Mouse (Mus musculus): ENCODE measurements around the gene Calm3. TPM values are rescaled to one million over a fixed set of nuclear protein-coding genes. Genes with fewer than 3 reads are reported as not detected.

Gene Calm3
- polyA plus RNA-seq, 1 experiment from 2014 or later = 92.0 TPM

GRCm38 (mm10) chr7:16903439-16903955 is 20.4 kb downstream of the Calm3 start:
- Histone ChIP-seq H3K36me3 (no peaks in the 10 kb centered on the region), H3K9me3 (replicated peaks) (no peaks in the 10 kb centered on the region), H3K4me1 (replicated peaks) (peaks cover 54% of the 10 kb centered on the region), H3K4me3 (replicated peaks) (no peak overlapping the region), H3K4me2 (no peak overlapping the region), H3K27me3 (peaks cover 31% of the 10 kb centered on the region), H3K9ac (no peak overlapping the region), H3K27ac (no peak overlapping the region)
- 27% methylated on average over 2 of the region's 2 CpGs for WGBS (ENCODE audit: insufficient replicate concordance)
- DNase-seq (no peak), ATAC-seq (ENCODE audit: low read depth) (no peak)

- no peaks in the 10 kb centered on the region for H3K9me3 ChIP-seq (replicated peaks)
- DNase-seq (no peak), ATAC-seq (ENCODE audit: low read depth) (no peak)
- no peaks in the 10 kb centered on the region for H3K36me3 ChIP-seq
- peaks cover 16% of the 10 kb centered on the region for H3K27me3 ChIP-seq
- no peak overlapping the region for H3K4me2 ChIP-seq
- peaks cover 30% of the 10 kb centered on the region for H3K4me1 ChIP-seq (replicated peaks)
- H3K9ac ChIP-seq = no peak overlapping the region
- H3K27ac ChIP-seq = no peak overlapping the region
- WGBS (ENCODE audit: insufficient replicate concordance) = 56% methylated on average over 5 of the region's 5 CpGs
- H3K4me3 ChIP-seq (replicated peaks) = no peak overlapping the region
Observed at GRCm38 (mm10) chr7:16900526-16900925, 23.4 kb downstream of the Calm3 start.

GRCm38 (mm10) chr7:16895511-16895910 is 28.4 kb downstream of the Calm3 start:
- peak overlapping the region; percentile 45 for H3K4me2 ChIP-seq
- no peak for DNase-seq
- no peak overlapping the region for H3K4me3 ChIP-seq (replicated peaks)
- no peaks in the 10 kb centered on the region for H3K36me3 ChIP-seq
- H3K27ac ChIP-seq = no peak overlapping the region
- WGBS (ENCODE audit: insufficient replicate concordance) = 30% methylated on average over 10 of the region's 10 CpGs
- H3K9ac ChIP-seq = no peak overlapping the region
- peaks cover 29% of the 10 kb centered on the region for H3K4me1 ChIP-seq (replicated peaks)
- peaks cover 59% of the 10 kb centered on the region for H3K27me3 ChIP-seq
- no peak for ATAC-seq (ENCODE audit: low read depth)
- no peaks in the 10 kb centered on the region for H3K9me3 ChIP-seq (replicated peaks)

GRCm38 (mm10) chr7:16895000-16895399 is 28.9 kb downstream of the Calm3 start:
- 2% methylated on average over 24 of the region's 24 CpGs for WGBS (ENCODE audit: insufficient replicate concordance)
- 0 out of 2 replicates have a peak overlapping the region, but pooled peaks have one; percentile 4 for H3K4me3 ChIP-seq (replicated peaks)

GRCm38 (mm10) chr7:16894279-16894678 is 29.6 kb downstream of the Calm3 start:
- no peak for DNase-seq
- no peaks in the 10 kb centered on the region for H3K36me3 ChIP-seq
- peaks cover 27% of the 10 kb centered on the region for H3K4me1 ChIP-seq (replicated peaks)
- no peak overlapping the region for H3K4me2 ChIP-seq
- H3K9me3 ChIP-seq (replicated peaks) = no peaks in the 10 kb centered on the region
- H3K27me3 ChIP-seq = peaks cover 62% of the 10 kb centered on the region
- no peak for ATAC-seq (ENCODE audit: low read depth)
- no peak overlapping the region for H3K4me3 ChIP-seq (replicated peaks)
- no peak overlapping the region for H3K27ac ChIP-seq
- 6% methylated on average over 4 of the region's 4 CpGs for WGBS (ENCODE audit: insufficient replicate concordance)
- H3K9ac ChIP-seq = no peak overlapping the region

More at GRCm38 (mm10) chr7:16895000-16895399, 28.9 kb downstream of the Calm3 start:
- peaks cover 27% of the 10 kb centered on the region for H3K4me1 ChIP-seq (replicated peaks)
- DNase-seq (no peak), ATAC-seq (ENCODE audit: low read depth) (0 out of 2 replicates have a peak, but pooled peaks have one; percentile 4)
- H3K36me3 ChIP-seq = no peaks in the 10 kb centered on the region
- H3K4me2 ChIP-seq = peak overlapping the region; percentile 45
- no peak overlapping the region for H3K9ac ChIP-seq
- H3K27ac ChIP-seq = no peak overlapping the region
- no peaks in the 10 kb centered on the region for H3K9me3 ChIP-seq (replicated peaks)
- peaks cover 62% of the 10 kb centered on the region for H3K27me3 ChIP-seq

- no peak overlapping the region for H3K4me3 ChIP-seq (replicated peaks)
- 9% methylated on average over 4 of the region's 6 CpGs for WGBS (ENCODE audit: insufficient replicate concordance)
Observed at GRCm38 (mm10) chr7:16893612-16894011, 30.3 kb downstream of the Calm3 start.

GRCm38 (mm10) chr7:16892352-16892730 is 31.6 kb downstream of the Calm3 start:
- Histone ChIP-seq H3K27ac (no peak overlapping the region), H3K4me1 (replicated peaks) (peaks cover 27% of the 10 kb centered on the region)

More at GRCm38 (mm10) chr7:16893612-16894011, 30.3 kb downstream of the Calm3 start:
- ATAC-seq (ENCODE audit: low read depth) = no peak
- Histone ChIP-seq H3K27me3 (peaks cover 66% of the 10 kb centered on the region), H3K36me3 (no peaks in the 10 kb centered on the region), H3K9ac (no peak overlapping the region), H3K4me1 (replicated peaks) (peaks cover 27% of the 10 kb centered on the region), H3K4me2 (no peak overlapping the region), H3K27ac (no peak overlapping the region), H3K9me3 (replicated peaks) (no peaks in the 10 kb centered on the region)
- DNase-seq = no peak

GRCm38 (mm10) chr7:16891641-16892351 is 32.1 kb downstream of the Calm3 start, which contains the start of gene Gng8:
TSS of gene Gng8 (plus strand) at chr7:16891786.
- Histone ChIP-seq H3K4me1 (replicated peaks) (peaks cover 27% of the 10 kb centered on the region), H3K9ac (no peak within 1 kb of the TSS), H3K27ac (no peak within 1 kb of the TSS), H3K4me3 (replicated peaks) (peak within 1 kb of the TSS; percentile 38), H3K36me3 (no peaks in the 10 kb centered on the region), H3K4me2 (peak within 1 kb of the TSS; percentile 66), H3K9me3 (replicated peaks) (no peaks in the 10 kb centered on the region), H3K27me3 (peaks cover 84% of the 10 kb centered on the region)
- under 1% methylated on average over 30 of the region's 30 CpGs for WGBS (ENCODE audit: insufficient replicate concordance)
- DNase-seq = peak; percentile 71
- peak; percentile 85 for ATAC-seq (ENCODE audit: low read depth)

More at GRCm38 (mm10) chr7:16892352-16892730, 31.6 kb downstream of the Calm3 start:
- Histone ChIP-seq H3K27me3 (peaks cover 78% of the 10 kb centered on the region), H3K9ac (no peak overlapping the region), H3K4me2 (peak overlapping the region; percentile 66), H3K9me3 (replicated peaks) (no peaks in the 10 kb centered on the region), H3K4me3 (replicated peaks) (no peak overlapping the region), H3K36me3 (no peaks in the 10 kb centered on the region)
- 36% methylated on average over 9 of the region's 9 CpGs for WGBS (ENCODE audit: insufficient replicate concordance)
- DNase-seq = no peak
- no peak for ATAC-seq (ENCODE audit: low read depth)

GRCm38 (mm10) chr7:16890944-16891343 is 33.0 kb downstream of the Calm3 start:
- H3K9ac ChIP-seq = no peak overlapping the region
- peaks cover 6% of the 10 kb centered on the region for H3K9me3 ChIP-seq (replicated peaks)
- 6% methylated on average over 23 of the region's 23 CpGs for WGBS (ENCODE audit: insufficient replicate concordance)
- peaks cover 2% of the 10 kb centered on the region; the same call in 1 of the 2 replicates for H3K36me3 ChIP-seq
- peak overlapping the region; percentile 66 for H3K4me2 ChIP-seq
- H3K4me1 ChIP-seq (replicated peaks) = peaks cover 27% of the 10 kb centered on the region
- DNase-seq (no peak), ATAC-seq (ENCODE audit: low read depth) (no peak)
- H3K27me3 ChIP-seq = peaks cover 92% of the 10 kb centered on the region
- H3K4me3 ChIP-seq (replicated peaks) = no peak overlapping the region
- H3K27ac ChIP-seq = no peak overlapping the region

GRCm38 (mm10) chr7:16890536-16890935 is 33.4 kb downstream of the Calm3 start:
- H3K4me1 ChIP-seq (replicated peaks) = peaks cover 27% of the 10 kb centered on the region
- no peak overlapping the region for H3K4me3 ChIP-seq (replicated peaks)
- peaks cover 96% of the 10 kb centered on the region for H3K27me3 ChIP-seq
- H3K9me3 ChIP-seq (replicated peaks) = peaks cover 10% of the 10 kb centered on the region
- 0 out of 2 replicates have a peak overlapping the region, but pooled peaks have one; percentile 66 for H3K4me2 ChIP-seq
- H3K36me3 ChIP-seq = peaks cover 6% of the 10 kb centered on the region; the same call in 1 of the 2 replicates
- WGBS (ENCODE audit: insufficient replicate concordance) = 46% methylated on average over 6 of the region's 6 CpGs
- no peak for DNase-seq
- ATAC-seq (ENCODE audit: low read depth) = no peak
- H3K9ac ChIP-seq = no peak overlapping the region
- no peak overlapping the region for H3K27ac ChIP-seq

GRCm38 (mm10) chr7:16885905-16886304 is 38.0 kb downstream of the Calm3 start:
- DNase-seq (no peak), ATAC-seq (ENCODE audit: low read depth) (no peak)
- Histone ChIP-seq H3K4me1 (replicated peaks) (peaks cover 6% of the 10 kb centered on the region; the same call in 1 of the 2 replicates), H3K9ac (no peak overlapping the region), H3K36me3 (peaks cover 15% of the 10 kb centered on the region; the same call in 1 of the 2 replicates), H3K27ac (no peak overlapping the region), H3K9me3 (replicated peaks) (peaks cover 15% of the 10 kb centered on the region), H3K4me3 (replicated peaks) (peak overlapping the region; percentile 38), H3K4me2 (peak overlapping the region; percentile 51; the same call in 1 of the 2 replicates), H3K27me3 (peaks cover 87% of the 10 kb centered on the region)
- 34% methylated on average over 59 of the region's 59 CpGs for WGBS (ENCODE audit: insufficient replicate concordance)
